In genomic region chrX:139484974-139485373, GRCm38 (mm10) we compare ENCODE assay signal across 22 mouse cellular contexts. TPM values are rescaled to one million over a fixed set of nuclear protein-coding genes. Genes with fewer than 3 reads are reported as not detected.
DNase-seq lines count a peak whose midpoint lies in the region; ATAC-seq lines count a peak whose summit lies in the region.
"Had no signal": no experiment of that assay in that cellular context is flagged by ENCODE, and none has a peak within 500 bp of the region (broad histone marks: within the 10 kb centered on the region; RNA-seq: fewer than 3 reads in every experiment).

No protein-coding gene starts in this region.

- H3K27me3 ChIP-seq in forebrain, embryonic 10.5 days (ENCODE audit: poor library complexity, severe bottlenecking), result peaks cover 62% of the 10 kb centered on the region
- H3K27me3 ChIP-seq: embryonic facial prominence, embryonic 12.5 days had no signal

- no peaks in the 10 kb centered on the region for H3K4me1 ChIP-seq in forebrain, embryonic 10.5 days
- H3K4me1 ChIP-seq: embryonic facial prominence, embryonic 10.5 days; embryonic facial prominence, embryonic 12.5 days; forebrain, embryonic 12.5 days had no signal

- peak; percentile 2 for DNase-seq in A20 (ENCODE audit: low read depth, low spot score)
- DNase-seq in right cerebral cortex, postnatal 4 days, result no peak
- no peak for DNase-seq in thymus, adult 18-20 months
- DNase-seq in forebrain, embryonic 10.5 days (ENCODE audit: extremely low spot score, low spot score), result no peak
- DNase-seq: adrenal gland, adult 2 months; adrenal gland, postnatal 10 days; adrenal gland, postnatal 25 days; cerebellum, adult 11 months; cerebellum, adult 18-20 months; cerebellum, adult 8-10 months; cerebellum, adult 9-11 months; cerebellum, postnatal 14 days; cerebellum, postnatal 36 days had no signal

- H3K27ac ChIP-seq in forebrain, embryonic 10.5 days, result no peak overlapping the region
- H3K27ac ChIP-seq: embryonic facial prominence, embryonic 10.5 days; embryonic facial prominence, embryonic 12.5 days; forebrain, embryonic 12.5 days had no signal

- no peaks in the 10 kb centered on the region for H3K36me3 ChIP-seq in forebrain, embryonic 10.5 days (replicated peaks)
- H3K36me3 ChIP-seq: embryonic facial prominence, embryonic 10.5 days; embryonic facial prominence, embryonic 12.5 days; forebrain, embryonic 12.5 days had no signal

- no peak overlapping the region for H3K4me3 ChIP-seq in forebrain, embryonic 10.5 days
- H3K4me3 ChIP-seq: embryonic facial prominence, embryonic 10.5 days; embryonic facial prominence, embryonic 12.5 days; forebrain, embryonic 12.5 days had no signal

- H3K9me3 ChIP-seq in forebrain, embryonic 10.5 days, result no peaks in the 10 kb centered on the region
- H3K9me3 ChIP-seq: embryonic facial prominence, embryonic 10.5 days; embryonic facial prominence, embryonic 12.5 days; forebrain, embryonic 12.5 days had no signal

- 0 out of 2 replicates have a peak, but pooled peaks have one; percentile 40 for ATAC-seq in common myeloid progenitor, adult 5-6 weeks (replicated peaks; ENCODE audit: low read depth, poor library complexity, severe bottlenecking)
- peak; percentile 81 for ATAC-seq in megakaryocyte, adult 5-6 weeks (ENCODE audit: poor library complexity, severe bottlenecking)
- ATAC-seq: activated CD4-positive, CD25-positive, alpha-beta regulatory T cell, adult 4 months; forebrain, embryonic 14.5 days; forebrain, embryonic 16.5 days; Patski had no signal

- WGBS in forebrain, embryonic 10.5 days, result 82% methylated on average over 1 of the region's 1 CpGs

RNA-seq across cellular contexts. Expression of gene D330045A20Rik, which starts 4.8 kb away (rescaled TPM):
- 2.1 and 4.0 TPM in 2 replicates for total RNA-seq in common myeloid progenitor, adult 5-6 weeks (2017)
- 0.07 and 0.36 TPM in 2 replicates for total RNA-seq in megakaryocyte, adult 5-6 weeks (2015)
- 0.04 and 0.28 TPM in 2 replicates for total RNA-seq in megakaryocyte, adult 5-6 weeks (2017)
- 2.7 and 3.6 TPM in 2 replicates for polyA plus RNA-seq in forebrain, embryonic 10.5 days (2016; fragmentation: Nextera tagmentation; extraction: Ambion mirVana)
- polyA plus RNA-seq: activated CD4-positive, CD25-positive, alpha-beta regulatory T cell, adult 4 months; adrenal gland, adult 2 months; Patski had no signal
